Mouse (Mus musculus) kidney, adult 10 weeks (tissue): ENCODE data around the gene Pramef8. TPM values are rescaled to one million over a fixed set of nuclear protein-coding genes. Genes with fewer than 3 reads are reported as not detected.

Experiments
- polyA plus RNA-seq: library from polyadenylated mRNA; stranded (reverse); fragments of 350-450 nt; fragmentation: Illumina TruSeq; extraction: RNeasy Lipid Tissue Mini Kit (QIAGEN cat#74804); gene quantifications from one replicate; pipeline ENCODE4 v1.2.3, GENCODE M21; 2014; ENCODE audit warnings: low read depth, low replicate concordance

Gene Pramef8
- polyA plus RNA-seq, result 14.5 TPM

GRCm38 (mm10) chr4:143412219-143413092 is at the start of gene Pramef8:
Pramef8 (plus strand) TSS chr4:143412426.

GRCm38 (mm10) chr4:143394181-143394580 is 18.0 kb upstream of the Pramef8 start, which contains the start of gene Pramel1:
Pramel1 (plus strand) TSS chr4:143394428.

GRCm38 (mm10) chr4:143450224-143450623 is 38.0 kb downstream of the Pramef8 start, which contains the start of gene Oog4:
Oog4 (minus strand) TSS chr4:143450324.

Other genes starting within 250 kb of the Pramef8 start
- gene Prdm2, start 199.4 kb upstream of the Pramef8 start, polyA plus RNA-seq, result 14.3 TPM
- 9.2 TPM for gene Pdpn, start 112.9 kb upstream of the Pramef8 start, polyA plus RNA-seq
- not detected for gene Lrrc38, start 62.7 kb upstream of the Pramef8 start, polyA plus RNA-seq
- not detected for gene Pramel1, start 18.0 kb upstream of the Pramef8 start, polyA plus RNA-seq
- not detected for gene Oog4, start 37.9 kb downstream of the Pramef8 start, polyA plus RNA-seq
- gene Gm13043, start 98.9 kb downstream of the Pramef8 start, polyA plus RNA-seq, result not detected
- gene Gm13040, start 123.5 kb downstream of the Pramef8 start, polyA plus RNA-seq, result not detected
- gene BC080695, start 139.3 kb downstream of the Pramef8 start, polyA plus RNA-seq, result not detected
- not detected for gene Gm13057, start 139.3 kb downstream of the Pramef8 start, polyA plus RNA-seq
- gene Gm13083, start 202.6 kb downstream of the Pramef8 start, polyA plus RNA-seq, result not detected
- not detected for gene Gm13088, start 244.8 kb downstream of the Pramef8 start, polyA plus RNA-seq